In genomic region chr5:96969032-96969431, GRCm38 (mm10) we compare ENCODE assay signal across 18 mouse cellular contexts. TPM values are rescaled to one million over a fixed set of nuclear protein-coding genes. Genes with fewer than 3 reads are reported as not detected.
DNase-seq lines count a peak whose midpoint lies in the region; ATAC-seq lines count a peak whose summit lies in the region.
"Had no signal": no experiment of that assay in that cellular context is flagged by ENCODE, and none has a peak within 500 bp of the region (broad histone marks: within the 10 kb centered on the region; RNA-seq: fewer than 3 reads in every experiment).

No protein-coding gene starts in this region.

- H3K9me3 ChIP-seq in heart, embryonic 10.5 days = no peaks in the 10 kb centered on the region
- no peaks in the 10 kb centered on the region for H3K9me3 ChIP-seq in megakaryocyte, embryonic 14.5 days
- H3K9me3 ChIP-seq in embryonic facial prominence, embryonic 10.5 days = no peaks in the 10 kb centered on the region
- H3K9me3 ChIP-seq: embryonic facial prominence, embryonic 15.5 days; limb, embryonic 15.5 days; lung, embryonic 15.5 days had no signal

- no peak overlapping the region for H3K4me3 ChIP-seq in heart, embryonic 10.5 days
- peak overlapping the region; percentile 85 for H3K4me3 ChIP-seq in megakaryocyte, embryonic 14.5 days (replicated peaks)
- no peak overlapping the region for H3K4me3 ChIP-seq in embryonic facial prominence, embryonic 10.5 days
- H3K4me3 ChIP-seq: embryonic facial prominence, embryonic 15.5 days; limb, embryonic 15.5 days; lung, embryonic 15.5 days had no signal

- WGBS in heart, embryonic 10.5 days = 55% methylated on average over 3 of the region's 3 CpGs
- WGBS in embryonic facial prominence, embryonic 10.5 days = 52% methylated on average over 3 of the region's 3 CpGs

- peaks cover 26% of the 10 kb centered on the region for H3K4me1 ChIP-seq in heart, embryonic 10.5 days
- peaks cover 83% of the 10 kb centered on the region for H3K4me1 ChIP-seq in megakaryocyte, embryonic 14.5 days
- peaks cover 30% of the 10 kb centered on the region for H3K4me1 ChIP-seq in embryonic facial prominence, embryonic 10.5 days
- H3K4me1 ChIP-seq: lung, embryonic 15.5 days had no signal

- no peak for DNase-seq in heart, embryonic 10.5 days (ENCODE audit: low spot score)
- no peak for DNase-seq in heart, adult 9 months (ENCODE audit: low spot score in 2 of 2)
- DNase-seq in embryonic facial prominence, embryonic 10.5 days (ENCODE audit: low spot score) = peak; percentile 14
- no peak for DNase-seq in cerebellum, adult 11-12 months
- no peak for DNase-seq in layer of hippocampus, postnatal 10 days (ENCODE audit: low spot score in 2 of 2)
- DNase-seq: adrenal gland, postnatal 14 days; B cell, adult 2 months; cerebellum, adult 18-20 months; cerebellum, postnatal 25 days; kidney, postnatal 4 days; right cerebral cortex, postnatal 14 days; thymus, postnatal 4 days had no signal

- no peaks in the 10 kb centered on the region for H3K27me3 ChIP-seq in heart, embryonic 10.5 days (ENCODE audit: insufficient read depth, poor library complexity, severe bottlenecking)
- H3K27me3 ChIP-seq in megakaryocyte, embryonic 14.5 days (replicated peaks) = no peaks in the 10 kb centered on the region
- H3K27me3 ChIP-seq in embryonic facial prominence, embryonic 10.5 days (replicated peaks; ENCODE audit: low read depth, poor library complexity, severe bottlenecking) = no peaks in the 10 kb centered on the region
- H3K27me3 ChIP-seq: embryonic facial prominence, embryonic 15.5 days; limb, embryonic 15.5 days; lung, embryonic 15.5 days had no signal

- peak overlapping the region; percentile 44; the same call in 1 of the 2 replicates for H3K27ac ChIP-seq in heart, embryonic 10.5 days
- H3K27ac ChIP-seq in embryonic facial prominence, embryonic 10.5 days (replicated peaks) = peak overlapping the region; percentile 59
- H3K27ac ChIP-seq: embryonic facial prominence, embryonic 15.5 days; limb, embryonic 15.5 days; lung, embryonic 15.5 days; macrophage had no signal

- H3K36me3 ChIP-seq in heart, embryonic 10.5 days = no peaks in the 10 kb centered on the region
- H3K36me3 ChIP-seq in megakaryocyte, embryonic 14.5 days (replicated peaks; ENCODE audit: low read length) = peaks cover 8% of the 10 kb centered on the region
- no peaks in the 10 kb centered on the region for H3K36me3 ChIP-seq in embryonic facial prominence, embryonic 10.5 days (replicated peaks)
- H3K36me3 ChIP-seq: embryonic facial prominence, embryonic 15.5 days; limb, embryonic 15.5 days; lung, embryonic 15.5 days had no signal

- ATAC-seq in megakaryocyte, adult 5-6 weeks (ENCODE audit: poor library complexity, severe bottlenecking) = no peak

RNA-seq across cellular contexts. Expression of gene Bmp2k, which starts 28.5 kb away (rescaled TPM):
- polyA plus RNA-seq in heart, embryonic 10.5 days (2016; fragmentation: Nextera tagmentation; extraction: Ambion mirVana) = 10.2 and 12.3 TPM in 2 replicates
- 11.6 and 15.5 TPM in 2 replicates for polyA plus RNA-seq in megakaryocyte, embryonic 14.5 days (2012; ENCODE audit: insufficient read depth, low replicate concordance)
- total RNA-seq in megakaryocyte, adult 5-6 weeks (2015) = 67.8 and 74.8 TPM in 2 replicates
- 33.7 and 43.9 TPM in 2 replicates for total RNA-seq in megakaryocyte, adult 5-6 weeks (2017)
- 8.0 and 8.1 TPM in 2 replicates for polyA plus RNA-seq in embryonic facial prominence, embryonic 10.5 days (2016; fragmentation: Nextera tagmentation; extraction: Ambion mirVana)
- total RNA-seq in layer of hippocampus, postnatal 10 days (2021) = 10 to 100 TPM; 14.6 to 15.2 TPM
